Mouse (Mus musculus) lung, embryonic 14.5 days (tissue): ENCODE data around the gene Kcnq1. TPM values are rescaled to one million over a fixed set of nuclear protein-coding genes. Genes with fewer than 3 reads are reported as not detected.
A peak's percentile ranks its signal among the peaks of the same experiment; 100 is the strongest.

Experiments used
- ATAC-seq: fragments of 200-750 bp; cut with Nextera tagmentation; 2 replicates; pipeline ENCODE4 v1.8.0; 2017; ENCODE audit warnings: mild to moderate bottlenecking, moderate TSS enrichment, moderate library complexity; ENCODE audit not compliant: insufficient read depth
- DNase-seq: peaks from one replicate; pipeline ENCODE4 v3.0.0-alpha.2; 2015
- H3K27ac ChIP-seq: fragments of 300-500 bp; sonication (generic); 2 replicates; pipeline ENCODE4 v1.5.1; 2014; ENCODE audit warnings: low read depth, mild to moderate bottlenecking, moderate library complexity
- H3K27me3 ChIP-seq: fragments of 300-500 bp; sonication (generic); 2 replicates; pipeline ENCODE4 v1.6.1; 2014; ENCODE audit warnings: low read length, control low read depth; ENCODE audit not compliant: insufficient read depth
- H3K36me3 ChIP-seq: fragments of 300-500 bp; sonication (generic); 2 replicates; pipeline ENCODE4 v1.6.1; 2014; ENCODE audit warnings: control low read depth; ENCODE audit not compliant: insufficient read depth
- H3K4me1 ChIP-seq: fragments of 300-500 bp; sonication (generic); 2 replicates; pipeline ENCODE4 v1.6.1; 2014; ENCODE audit warnings: antibody characterized with exemption, control low read depth; ENCODE audit not compliant: insufficient read depth
- H3K4me2 ChIP-seq: fragments of 300-500 bp; sonication (generic); 2 replicates; pipeline ENCODE4 v1.6.1; 2014; ENCODE audit warnings: mild to moderate bottlenecking
- H3K4me3 ChIP-seq: fragments of 300-500 bp; sonication (generic); 2 replicates; pipeline ENCODE4 v1.5.1; 2014; ENCODE audit warnings: low read depth, low read length
- H3K9ac ChIP-seq: fragments of 300-500 bp; sonication (generic); 2 replicates; pipeline ENCODE4 v1.6.1; 2014
- H3K9me3 ChIP-seq: fragments of 300-500 bp; sonication (generic); 2 replicates; pipeline ENCODE4 v1.6.1; 2016; ENCODE audit warnings: low read depth, low read length, control low read depth
- CTCF ChIP-seq: IDR thresholded peaks from 2 replicates; pipeline ENCODE4 v1.5.1; 2016; ENCODE audit warnings: antibody characterized with exemption, low read depth
- WGBS: fragments of 180-500 bp; shearing (Covaris S2); extraction: QIAGEN DNeasy Blood & Tissue Kit; methylation state at CpG from one replicate; pipeline ENCODE4 v1.1.7; 2014; 5-methylcytosine and 5-hydroxymethylcytosine counted together
- polyA plus RNA-seq: library from polyadenylated mRNA; unstranded; fragments of >200 nt; fragmentation: Nextera tagmentation; extraction: Ambion mirVana; gene quantifications from 2 replicates; pipeline ENCODE4 v1.2.1, GENCODE M21; 2014

Kcnq1 gene
- polyA plus RNA-seq, 1 experiment from 2014 or later, result 5.3 TPM

- Histone ChIP-seq H3K4me1 (no peaks in the 10 kb centered on the region), H3K4me2 (no peak overlapping the region), H3K27ac (no peak overlapping the region), H3K9ac (no peak overlapping the region), H3K36me3 (no peaks in the 10 kb centered on the region), H3K4me3 (no peak overlapping the region), H3K27me3 (no peaks in the 10 kb centered on the region), H3K9me3 (no peaks in the 10 kb centered on the region)
- ATAC-seq (peak; percentile 55; the same call in 1 of the 2 replicates), DNase-seq (peak; percentile 37)
- WGBS, result 54% methylated on average over 2 of the region's 2 CpGs
- no peak for TF ChIP-seq CTCF
Observed at GRCm38 (mm10) chr7:143188589-143188988, 82.4 kb downstream of the Kcnq1 start.

GRCm38 (mm10) chr7:143189965-143190722 lies 84.0 kb downstream of the Kcnq1 start:
- H3K4me2 ChIP-seq, result no peak overlapping the region
- ATAC-seq, result no peak
- H3K27me3 ChIP-seq, result no peaks in the 10 kb centered on the region
- H3K36me3 ChIP-seq, result no peaks in the 10 kb centered on the region
- no peaks in the 10 kb centered on the region for H3K9me3 ChIP-seq
- H3K4me1 ChIP-seq, result no peaks in the 10 kb centered on the region
- H3K4me3 ChIP-seq, result no peak overlapping the region
- no peak for TF ChIP-seq CTCF
- no peak for DNase-seq
- 85% methylated on average over 3 of the region's 3 CpGs for WGBS
- no peak overlapping the region for H3K9ac ChIP-seq
- no peak overlapping the region for H3K27ac ChIP-seq

- Histone ChIP-seq H3K4me3 (no peak overlapping the region), H3K4me2 (no peak overlapping the region), H3K36me3 (no peaks in the 10 kb centered on the region), H3K9me3 (no peaks in the 10 kb centered on the region), H3K27me3 (no peaks in the 10 kb centered on the region), H3K4me1 (no peaks in the 10 kb centered on the region), H3K9ac (no peak overlapping the region), H3K27ac (no peak overlapping the region)
- no peak for TF ChIP-seq CTCF
- ATAC-seq (no peak), DNase-seq (no peak)
- WGBS, result 68% methylated on average over 5 of the region's 5 CpGs
Observed at GRCm38 (mm10) chr7:143190911-143191310, 84.7 kb downstream of the Kcnq1 start.

GRCm38 (mm10) chr7:143192392-143192791 lies 86.2 kb downstream of the Kcnq1 start:
- H3K36me3 ChIP-seq, result no peaks in the 10 kb centered on the region
- H3K9ac ChIP-seq, result no peak overlapping the region
- no peak for TF ChIP-seq CTCF
- no peak overlapping the region for H3K4me3 ChIP-seq
- 87% methylated on average over 7 of the region's 7 CpGs for WGBS
- no peaks in the 10 kb centered on the region for H3K4me1 ChIP-seq
- DNase-seq (no peak), ATAC-seq (no peak)
- H3K27ac ChIP-seq, result no peak overlapping the region
- no peak overlapping the region for H3K4me2 ChIP-seq
- no peaks in the 10 kb centered on the region for H3K27me3 ChIP-seq
- no peaks in the 10 kb centered on the region for H3K9me3 ChIP-seq

- Histone ChIP-seq H3K9me3 (no peaks in the 10 kb centered on the region), H3K36me3 (no peaks in the 10 kb centered on the region), H3K27ac (no peak overlapping the region), H3K27me3 (no peaks in the 10 kb centered on the region), H3K4me2 (no peak overlapping the region), H3K9ac (no peak overlapping the region), H3K4me1 (no peaks in the 10 kb centered on the region), H3K4me3 (no peak overlapping the region)
- 81% methylated on average over 7 of the region's 7 CpGs for WGBS
- no peak for TF ChIP-seq CTCF
- ATAC-seq, result no peak
- no peak for DNase-seq
Observed at GRCm38 (mm10) chr7:143194064-143194463, 87.9 kb downstream of the Kcnq1 start.

- DNase-seq (no peak), ATAC-seq (no peak)
- Histone ChIP-seq H3K4me3 (no peak overlapping the region), H3K4me1 (no peaks in the 10 kb centered on the region), H3K27me3 (no peaks in the 10 kb centered on the region), H3K4me2 (no peak overlapping the region), H3K27ac (no peak overlapping the region), H3K9ac (no peak overlapping the region), H3K36me3 (no peaks in the 10 kb centered on the region), H3K9me3 (no peaks in the 10 kb centered on the region)
- WGBS, result 58% methylated on average over 15 of the region's 15 CpGs
- TF ChIP-seq CTCF, result no peak
Observed at GRCm38 (mm10) chr7:143197951-143198440, 91.8 kb downstream of the Kcnq1 start.

GRCm38 (mm10) chr7:143198443-143198842 lies 92.3 kb downstream of the Kcnq1 start:
- Histone ChIP-seq H3K27ac (no peak overlapping the region), H3K4me2 (no peak overlapping the region), H3K9ac (no peak overlapping the region), H3K4me1 (no peaks in the 10 kb centered on the region), H3K36me3 (no peaks in the 10 kb centered on the region), H3K27me3 (no peaks in the 10 kb centered on the region), H3K4me3 (no peak overlapping the region), H3K9me3 (no peaks in the 10 kb centered on the region)
- 49% methylated on average over 7 of the region's 7 CpGs for WGBS
- ATAC-seq (no peak), DNase-seq (no peak)
- no peak for TF ChIP-seq CTCF
